Mouse (Mus musculus) heart, embryonic 15.5 days (tissue): Measurements from ENCODE around the gene Dctn1. TPM values are rescaled to one million over a fixed set of nuclear protein-coding genes. Genes with fewer than 3 reads are reported as not detected.

Experiments used
- ATAC-seq: fragments of 200-750 bp; cut with Nextera tagmentation; replicated peaks from 2 replicates; pipeline ENCODE4 v1.8.0; 2017; ENCODE audit warnings: low read depth, moderate TSS enrichment; ENCODE audit not compliant: insufficient number of reproducible peaks, insufficient read depth, low FRiP score
- H3K27ac ChIP-seq: fragments of 300-500 bp; sonication (generic); 2 replicates; pipeline ENCODE4 v1.5.1; 2015; ENCODE audit warnings: mild to moderate bottlenecking, inconsistent platforms
- H3K27me3 ChIP-seq: fragments of 300-500 bp; sonication (generic); 2 replicates; pipeline ENCODE4 v1.6.1; 2015; ENCODE audit warnings: inconsistent platforms
- H3K36me3 ChIP-seq: fragments of 300-500 bp; sonication (generic); 2 replicates; pipeline ENCODE4 v1.6.1; 2015; ENCODE audit warnings: mild to moderate bottlenecking, inconsistent platforms
- H3K4me1 ChIP-seq: fragments of 300-500 bp; sonication (generic); replicated peaks from 2 replicates; pipeline ENCODE4 v1.6.1; 2015; ENCODE audit warnings: inconsistent platforms
- H3K4me2 ChIP-seq: fragments of 300-500 bp; sonication (generic); 2 replicates; pipeline ENCODE4 v1.6.1; 2015; ENCODE audit warnings: inconsistent platforms, mild to moderate bottlenecking, moderate library complexity
- H3K4me3 ChIP-seq: fragments of 300-500 bp; sonication (generic); 2 replicates; pipeline ENCODE4 v1.5.1; 2015; ENCODE audit warnings: mild to moderate bottlenecking, inconsistent platforms
- H3K9ac ChIP-seq: fragments of 300-500 bp; sonication (generic); 2 replicates; pipeline ENCODE4 v1.6.1; 2015; ENCODE audit warnings: mild to moderate bottlenecking, inconsistent platforms
- H3K9me3 ChIP-seq: fragments of 300-500 bp; sonication (generic); replicated peaks from 2 replicates; pipeline ENCODE4 v1.6.1; 2016; ENCODE audit warnings: inconsistent platforms
- WGBS: fragments of 180-500 bp; shearing (Covaris S2); methylation state at CpG from one replicate; pipeline ENCODE4 v1.1.7; 2015; ENCODE audit warnings: mixed read lengths; 5-methylcytosine and 5-hydroxymethylcytosine counted together
- polyA plus RNA-seq: library from polyadenylated mRNA; unstranded; fragments of >200 nt; fragmentation: Nextera tagmentation; extraction: Ambion mirVana; gene quantifications from 2 replicates; pipeline ENCODE4 v1.2.1, GENCODE M21; 2015

Gene Dctn1
- polyA plus RNA-seq, 1 experiment from 2014 or later, result 60.3 TPM

DNA sequence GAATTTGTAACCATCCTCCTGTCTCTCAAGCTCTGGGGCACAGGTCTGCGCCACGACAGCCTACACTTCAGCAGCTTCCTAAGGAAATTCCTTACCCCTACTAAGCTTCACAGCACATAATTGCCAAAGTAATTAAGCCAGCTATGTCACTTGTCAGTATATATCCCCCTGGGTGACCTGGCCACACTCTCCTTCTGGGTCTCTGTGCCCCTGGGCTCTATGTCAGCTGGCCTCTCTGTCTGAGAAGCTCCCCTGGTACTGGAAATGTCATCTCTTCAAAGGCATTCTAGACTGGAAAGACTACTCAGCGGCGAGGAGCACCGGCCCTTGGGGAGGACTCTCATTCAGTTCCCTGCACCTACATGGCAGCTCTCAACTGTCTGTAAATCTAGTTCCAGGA is 42.8 kb upstream of the Dctn1 start:
- 87% methylated on average over 5 of the region's 5 CpGs for WGBS
- H3K4me1 ChIP-seq, result peaks cover 43% of the 10 kb centered on the region
- H3K9ac ChIP-seq, result no peak overlapping the region
- H3K36me3 ChIP-seq, result peaks cover 8% of the 10 kb centered on the region; the same call in 1 of the 2 replicates
- no peak for ATAC-seq
- peak overlapping the region; percentile 77; the same call in 1 of the 2 replicates for H3K4me3 ChIP-seq
- H3K27me3 ChIP-seq, result no peaks in the 10 kb centered on the region
- peak overlapping the region; percentile 95; the same call in 1 of the 2 replicates for H3K4me2 ChIP-seq
- H3K9me3 ChIP-seq, result no peaks in the 10 kb centered on the region
- H3K27ac ChIP-seq, result no peak overlapping the region

DNA sequence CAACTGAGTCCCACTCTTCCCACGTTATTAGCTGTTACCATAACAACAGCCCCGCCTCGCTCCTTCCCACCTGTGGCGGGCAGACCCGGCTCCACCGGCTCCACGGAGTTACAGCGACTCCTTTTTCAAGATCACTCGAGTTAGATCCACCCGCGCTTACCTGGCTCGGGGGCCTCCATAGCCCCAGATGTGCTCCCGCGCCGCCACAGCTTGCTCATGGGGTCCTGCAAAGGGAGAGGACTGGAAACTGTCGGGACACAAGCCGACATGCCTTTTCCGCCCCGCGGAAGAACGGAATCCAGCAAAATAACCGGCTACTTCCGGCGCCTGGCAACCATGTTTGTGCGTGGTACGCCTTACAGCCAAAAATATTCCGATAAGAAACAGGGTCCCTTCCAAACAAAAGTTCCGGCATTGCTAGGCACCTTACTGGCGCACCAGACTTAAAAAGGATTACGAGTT is 40.8 kb upstream of the Dctn1 start:
- H3K27me3 ChIP-seq, result no peaks in the 10 kb centered on the region
- peak overlapping the region; percentile 68 for H3K27ac ChIP-seq
- H3K4me1 ChIP-seq, result peaks cover 35% of the 10 kb centered on the region
- ATAC-seq, result no peak
- under 1% methylated on average over 30 of the region's 30 CpGs for WGBS
- peaks cover 4% of the 10 kb centered on the region; the same call in 1 of the 2 replicates for H3K36me3 ChIP-seq
- H3K9ac ChIP-seq, result peak overlapping the region; percentile 77
- H3K4me2 ChIP-seq, result peak overlapping the region; percentile 93
- peak overlapping the region; percentile 72 for H3K4me3 ChIP-seq
- no peaks in the 10 kb centered on the region for H3K9me3 ChIP-seq

DNA sequence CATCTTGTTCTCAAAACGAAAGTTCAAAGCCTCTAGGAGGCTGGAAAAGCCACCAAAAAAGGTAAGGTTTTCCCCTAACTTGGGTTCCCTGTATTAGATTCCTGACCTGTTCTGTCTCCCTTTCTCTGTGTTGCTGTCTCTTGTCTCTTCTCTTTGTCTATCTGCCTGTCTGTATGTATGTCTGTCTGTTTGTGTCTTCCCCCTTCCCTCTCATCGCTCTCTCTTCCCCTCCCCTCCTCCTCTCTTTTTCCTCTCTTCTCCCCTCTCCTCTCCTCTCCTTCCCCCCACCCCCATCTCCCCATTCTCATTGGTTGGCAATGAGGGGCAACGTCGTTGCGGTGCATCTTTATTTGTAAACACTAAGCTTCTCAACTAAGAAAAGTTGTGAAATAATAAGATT is 40.4 kb upstream of the Dctn1 start, which contains the start of gene Ino80b:
Gene Ino80b, minus strand, starts transcription at position 101 of the 400 bp plus-strand sequence.
- Histone ChIP-seq H3K4me1 (peaks cover 31% of the 10 kb centered on the region), H3K27me3 (no peaks in the 10 kb centered on the region), H3K4me2 (peak within 1 kb of the TSS; percentile 93), H3K36me3 (peaks cover 4% of the 10 kb centered on the region; the same call in 1 of the 2 replicates), H3K9ac (peak within 1 kb of the TSS; percentile 77), H3K27ac (peak within 1 kb of the TSS; percentile 68), H3K4me3 (peak within 1 kb of the TSS; percentile 72), H3K9me3 (no peaks in the 10 kb centered on the region)
- 25% methylated on average over 5 of the region's 5 CpGs for WGBS
- ATAC-seq, result no peak

DNA sequence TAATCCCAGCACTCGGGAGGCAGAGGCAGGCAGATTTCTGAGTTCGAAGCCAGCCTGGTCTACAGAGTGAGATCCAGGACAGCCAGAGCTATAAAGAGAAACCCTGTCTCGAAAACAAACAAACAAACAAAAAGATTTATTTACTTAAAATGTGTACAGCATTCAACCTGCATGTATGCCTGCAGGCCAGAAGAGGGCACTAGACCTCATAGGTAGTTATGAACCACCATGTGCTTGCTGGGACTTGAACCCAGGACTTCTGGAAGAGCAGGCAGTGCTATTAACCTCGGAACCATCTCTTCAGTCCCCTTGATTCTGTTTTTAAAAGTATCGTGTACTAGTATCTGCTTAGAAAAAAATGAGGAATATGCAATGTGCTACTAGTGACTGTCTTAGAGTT is 38.3 kb upstream of the Dctn1 start:
- peaks cover 4% of the 10 kb centered on the region; the same call in 1 of the 2 replicates for H3K36me3 ChIP-seq
- H3K4me1 ChIP-seq, result peaks cover 22% of the 10 kb centered on the region
- H3K4me3 ChIP-seq, result no peak overlapping the region
- H3K27me3 ChIP-seq, result no peaks in the 10 kb centered on the region
- ATAC-seq, result no peak
- no peak overlapping the region for H3K27ac ChIP-seq
- H3K4me2 ChIP-seq, result no peak overlapping the region
- WGBS, result 91% methylated on average over 5 of the region's 5 CpGs
- H3K9ac ChIP-seq, result no peak overlapping the region
- H3K9me3 ChIP-seq, result no peaks in the 10 kb centered on the region

DNA sequence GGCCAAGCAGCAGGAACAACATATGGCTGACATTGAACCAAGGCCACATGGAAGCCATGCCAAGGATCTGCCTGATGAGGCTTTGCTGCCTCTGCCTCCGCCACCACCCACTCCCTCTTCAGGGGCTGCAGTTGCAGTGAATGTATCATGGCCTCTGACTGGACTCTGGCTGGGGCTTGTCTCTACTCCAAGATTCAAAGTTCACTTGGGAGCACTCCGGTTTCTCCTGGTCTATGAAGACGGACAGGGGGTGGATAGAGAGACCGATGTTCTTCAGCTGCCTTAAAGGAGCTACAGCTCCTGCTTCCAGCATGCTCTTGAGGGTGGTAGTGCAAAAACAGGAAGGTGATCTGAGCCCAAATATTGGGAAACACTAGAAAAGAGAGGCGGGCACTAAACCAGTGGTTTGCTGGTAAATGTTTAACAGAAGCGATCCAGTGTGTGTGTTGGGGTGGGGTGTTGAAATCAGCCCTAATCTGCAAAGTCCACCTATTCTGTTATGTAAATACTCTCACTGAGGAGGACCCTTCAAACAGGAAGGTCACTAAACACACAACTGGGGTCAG is 34.2 kb upstream of the Dctn1 start:
- no peak for ATAC-seq
- H3K36me3 ChIP-seq, result no peaks in the 10 kb centered on the region
- peaks cover 13% of the 10 kb centered on the region for H3K4me1 ChIP-seq
- H3K9ac ChIP-seq, result no peak overlapping the region
- 68% methylated on average over 6 of the region's 6 CpGs for WGBS
- no peaks in the 10 kb centered on the region for H3K9me3 ChIP-seq
- H3K4me2 ChIP-seq, result no peak overlapping the region
- no peaks in the 10 kb centered on the region for H3K27me3 ChIP-seq
- H3K27ac ChIP-seq, result no peak overlapping the region
- no peak overlapping the region for H3K4me3 ChIP-seq

DNA sequence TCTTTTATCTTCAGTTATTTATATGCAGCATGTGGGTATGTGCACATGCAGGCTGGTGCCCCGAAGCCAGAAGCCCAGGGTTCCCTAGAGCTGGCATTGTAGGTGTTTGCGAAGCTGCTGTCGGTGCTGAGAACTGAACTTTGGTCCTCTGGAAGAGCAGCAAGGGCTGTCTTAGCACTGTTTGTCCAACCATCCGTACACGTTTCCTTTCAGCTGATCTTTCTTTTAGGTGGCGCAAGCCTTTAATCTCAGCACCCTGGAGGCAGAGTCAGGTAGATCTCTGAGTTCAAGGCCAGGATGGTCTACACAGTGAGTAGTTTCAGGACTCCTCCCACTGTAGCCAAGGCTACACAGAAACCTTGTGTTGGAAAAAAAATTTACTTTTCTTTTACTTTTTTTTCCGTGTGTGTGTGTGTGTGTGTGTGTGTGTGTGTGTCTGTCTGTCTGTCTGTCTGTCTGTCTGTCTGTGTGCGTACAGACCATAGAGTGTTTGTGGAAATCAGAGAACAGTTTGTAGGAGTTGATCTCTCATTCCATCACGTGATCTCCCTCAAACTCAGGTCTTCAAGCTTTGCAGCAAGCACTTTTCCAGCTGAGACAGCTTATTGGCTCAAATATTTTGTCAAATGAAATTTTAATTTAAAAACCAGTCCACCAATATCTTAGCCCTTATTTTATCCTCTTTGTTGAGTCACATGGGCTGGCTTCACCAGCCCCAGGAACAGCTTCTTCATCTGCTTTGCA is 33.4 kb upstream of the Dctn1 start:
- ATAC-seq, result no peak
- no peak overlapping the region for H3K4me2 ChIP-seq
- H3K27ac ChIP-seq, result no peak overlapping the region
- no peak overlapping the region for H3K9ac ChIP-seq
- H3K27me3 ChIP-seq, result no peaks in the 10 kb centered on the region
- H3K9me3 ChIP-seq, result no peaks in the 10 kb centered on the region
- WGBS, result 79% methylated on average over 9 of the region's 9 CpGs
- peaks cover 17% of the 10 kb centered on the region for H3K4me1 ChIP-seq
- no peak overlapping the region for H3K4me3 ChIP-seq
- no peaks in the 10 kb centered on the region for H3K36me3 ChIP-seq

DNA sequence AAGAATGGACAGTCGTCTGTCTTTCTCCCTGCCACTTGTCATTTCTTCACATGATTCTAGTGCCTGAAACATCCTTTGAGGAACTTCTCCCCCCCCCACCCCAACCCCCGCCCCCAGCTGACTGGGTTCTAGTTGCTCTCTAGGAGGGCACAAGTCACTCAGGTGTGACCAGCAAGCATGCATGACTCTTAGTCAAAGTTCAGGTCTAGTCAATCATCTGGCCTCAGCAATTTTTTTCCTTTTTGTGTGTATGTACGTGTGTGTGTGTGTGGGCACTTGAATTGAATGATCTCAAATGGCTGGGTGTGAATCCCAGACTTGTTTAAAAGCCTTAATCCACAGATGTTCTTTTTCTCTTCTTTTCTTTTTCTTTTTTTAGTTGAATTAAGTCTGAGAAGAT is 31.5 kb upstream of the Dctn1 start:
- Histone ChIP-seq H3K27me3 (no peaks in the 10 kb centered on the region), H3K9me3 (no peaks in the 10 kb centered on the region), H3K9ac (no peak overlapping the region), H3K4me2 (no peak overlapping the region), H3K4me3 (no peak overlapping the region), H3K27ac (no peak overlapping the region), H3K4me1 (peaks cover 33% of the 10 kb centered on the region), H3K36me3 (no peaks in the 10 kb centered on the region)
- no peak for ATAC-seq
- WGBS, result 64% methylated on average over 3 of the region's 3 CpGs

DNA sequence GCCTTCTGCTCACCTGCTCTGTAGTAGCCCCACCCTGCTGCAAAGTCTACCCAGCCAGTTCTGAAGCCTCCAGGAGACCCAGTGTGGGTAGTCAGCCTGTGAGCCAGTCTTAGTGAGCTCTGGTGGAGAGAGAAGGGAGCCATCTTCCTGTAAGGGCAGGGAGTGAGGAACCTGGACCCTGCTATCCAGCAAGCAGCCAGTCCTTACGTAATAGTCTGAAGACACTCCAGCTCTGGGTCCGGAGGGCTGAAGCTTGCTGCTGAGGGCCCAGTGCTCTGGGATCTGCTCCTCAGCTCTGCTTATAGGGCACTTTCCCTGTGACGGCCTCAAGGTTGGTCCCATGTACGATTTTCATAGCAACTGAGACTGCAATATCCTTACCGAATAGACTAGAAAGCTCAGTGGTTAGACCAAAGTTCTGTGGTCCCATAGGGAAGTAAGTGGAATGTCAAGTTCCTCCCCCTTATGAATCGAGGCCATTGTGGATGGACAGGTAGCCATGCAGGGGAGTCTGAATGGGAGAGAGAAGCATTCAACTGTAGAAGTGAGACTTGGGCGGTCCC is 30.7 kb upstream of the Dctn1 start, which contains the start of gene Rtkn:
Gene Rtkn, plus strand, starts transcription at position 513 of the 563 bp plus-strand sequence.
- H3K9me3 ChIP-seq, result no peaks in the 10 kb centered on the region
- 61% methylated on average over 7 of the region's 7 CpGs for WGBS
- ATAC-seq, result no peak

DNA sequence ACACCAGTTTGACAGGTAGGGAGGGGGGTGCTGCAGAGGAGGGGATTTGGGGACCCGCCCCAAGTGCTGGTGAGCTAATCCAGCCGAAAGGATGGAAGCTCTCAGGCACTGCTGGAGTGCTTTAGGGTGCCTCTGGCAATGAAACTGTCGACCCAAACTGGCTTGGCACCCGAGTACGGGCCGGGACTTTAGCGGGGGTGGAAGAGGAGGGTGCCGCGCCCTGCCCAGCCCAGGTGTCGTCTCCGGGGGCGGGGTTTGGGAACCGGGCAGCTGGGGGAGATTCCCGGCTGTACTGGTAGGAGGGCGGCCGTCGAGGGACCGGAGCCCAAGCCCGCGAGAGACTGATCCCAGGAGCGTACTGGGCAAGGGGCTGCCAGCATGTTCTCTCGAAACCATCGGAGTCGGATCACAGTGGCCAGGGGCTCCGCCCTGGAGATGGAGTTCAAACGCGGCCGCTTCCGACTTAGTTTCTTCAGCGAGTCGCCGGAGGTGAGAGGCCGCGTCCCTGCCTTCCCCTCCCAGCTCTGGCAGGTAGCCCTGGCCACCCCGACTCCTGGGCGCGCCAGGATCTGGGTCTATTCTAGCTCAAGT is 30.1 kb upstream of the Dctn1 start:
- no peak for ATAC-seq
- 9% methylated on average over 37 of the region's 37 CpGs for WGBS
- Histone ChIP-seq H3K4me1 (peaks cover 34% of the 10 kb centered on the region), H3K9me3 (no peaks in the 10 kb centered on the region), H3K4me2 (peak overlapping the region; percentile 88), H3K27me3 (no peaks in the 10 kb centered on the region), H3K27ac (peak overlapping the region; percentile 100), H3K36me3 (no peaks in the 10 kb centered on the region), H3K4me3 (peak overlapping the region; percentile 68), H3K9ac (peak overlapping the region; percentile 83)

More for the DNA sequence above, 30.7 kb upstream of the Dctn1 start, which contains the start of gene Rtkn:
- no peaks in the 10 kb centered on the region for H3K27me3 ChIP-seq
- H3K9ac ChIP-seq, result peak within 1 kb of the TSS; percentile 83
- H3K4me1 ChIP-seq, result peaks cover 34% of the 10 kb centered on the region
- peak within 1 kb of the TSS; percentile 68 for H3K4me3 ChIP-seq
- peak within 1 kb of the TSS; percentile 100 for H3K27ac ChIP-seq
- no peaks in the 10 kb centered on the region for H3K36me3 ChIP-seq
- peak within 1 kb of the TSS; percentile 88 for H3K4me2 ChIP-seq

DNA sequence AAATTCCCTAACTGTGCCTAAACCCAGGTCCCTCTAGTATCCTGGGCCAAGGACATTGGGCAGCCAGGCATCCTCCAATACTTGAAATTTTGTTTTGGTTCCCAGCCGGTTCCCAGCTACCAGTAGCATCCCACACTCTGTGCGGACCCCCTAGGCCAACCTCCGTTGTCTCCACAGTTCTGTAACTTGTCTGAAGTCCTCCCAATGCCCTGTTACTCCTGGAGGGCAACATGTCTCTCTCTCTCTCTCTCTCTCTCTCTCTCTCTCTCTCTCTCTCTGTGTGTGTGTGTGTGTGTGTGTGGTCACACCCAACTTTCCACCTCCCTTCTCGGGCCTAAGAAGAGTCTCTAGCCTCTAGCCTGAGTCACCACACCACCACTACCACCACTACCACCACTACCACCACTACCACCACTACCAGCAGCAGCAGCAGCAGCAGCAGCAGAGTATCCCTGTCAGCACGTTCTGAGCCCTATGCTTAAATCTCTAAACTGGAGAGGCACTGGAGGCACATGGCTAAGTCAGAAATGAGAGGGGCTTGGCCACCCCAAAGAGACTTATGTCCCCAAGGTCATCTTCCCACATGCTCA is 29.3 kb upstream of the Dctn1 start:
- peak overlapping the region; percentile 68 for H3K4me3 ChIP-seq
- no peak for ATAC-seq
- WGBS, result 26% methylated on average over 5 of the region's 5 CpGs
- H3K4me2 ChIP-seq, result peak overlapping the region; percentile 88
- peak overlapping the region; percentile 100 for H3K27ac ChIP-seq
- H3K4me1 ChIP-seq, result peaks cover 36% of the 10 kb centered on the region
- peak overlapping the region; percentile 83 for H3K9ac ChIP-seq
- H3K9me3 ChIP-seq, result no peaks in the 10 kb centered on the region
- H3K27me3 ChIP-seq, result no peaks in the 10 kb centered on the region
- no peaks in the 10 kb centered on the region for H3K36me3 ChIP-seq
